Mouse (Mus musculus) midbrain, postnatal 0 days (tissue): Measurements from ENCODE around the gene Snx33. TPM values are rescaled to one million over a fixed set of nuclear protein-coding genes. Genes with fewer than 3 reads are reported as not detected.
"Not testable (repeated sequence)": the region's sequence is repeated elsewhere in the genome, so short reads cannot be mapped to it uniquely, and the experiment has no call there.

ENCODE experiments used
- ATAC-seq: fragments of 200-750 bp; cut with Nextera tagmentation; 2 replicates; pipeline ENCODE4 v1.8.0; 2017; ENCODE audit warnings: moderate number of reproducible peaks, mild to moderate bottlenecking, moderate TSS enrichment, moderate library complexity; ENCODE audit not compliant: low FRiP score
- DNase-seq: peaks from one replicate; pipeline ENCODE4 v3.0.0-alpha.2; 2015; ENCODE audit warnings: low spot score
- H3K27ac ChIP-seq: fragments of 300-500 bp; sonication (generic); 2 replicates; pipeline ENCODE4 v1.5.1; 2014; ENCODE audit warnings: low read depth, mild to moderate bottlenecking, low read length, mixed read lengths
- H3K27me3 ChIP-seq: fragments of 300-500 bp; sonication (generic); 2 replicates; pipeline ENCODE4 v1.6.1; 2014; ENCODE audit warnings: low read length, control low read depth, mixed read lengths; ENCODE audit not compliant: insufficient read depth
- H3K36me3 ChIP-seq: fragments of 300-500 bp; sonication (generic); 2 replicates; pipeline ENCODE4 v1.6.1; 2014; ENCODE audit warnings: low read length, control low read depth, mixed read lengths; ENCODE audit not compliant: insufficient read depth
- H3K4me1 ChIP-seq: fragments of 300-500 bp; sonication (generic); 2 replicates; pipeline ENCODE4 v1.6.1; 2014; ENCODE audit warnings: mild to moderate bottlenecking, control low read depth, antibody characterized with exemption, low read length, mixed read lengths; ENCODE audit not compliant: insufficient read depth
- H3K4me2 ChIP-seq: fragments of 300-500 bp; sonication (generic); 2 replicates; pipeline ENCODE4 v1.6.1; 2014; ENCODE audit warnings: low read depth, mild to moderate bottlenecking, low read length, mixed read lengths; ENCODE audit not compliant: poor library complexity, severe bottlenecking
- H3K4me3 ChIP-seq: fragments of 300-500 bp; sonication (generic); 2 replicates; pipeline ENCODE4 v1.5.1; 2014; ENCODE audit warnings: low read depth, mild to moderate bottlenecking, low read length, moderate library complexity
- H3K9ac ChIP-seq: fragments of 300-500 bp; sonication (generic); replicated peaks from 2 replicates; pipeline ENCODE4 v1.6.1; 2014; ENCODE audit warnings: mild to moderate bottlenecking, low read length, moderate library complexity, mixed read lengths; ENCODE audit not compliant: poor library complexity, severe bottlenecking
- H3K9me3 ChIP-seq: fragments of 300-500 bp; sonication (generic); 2 replicates; pipeline ENCODE4 v1.6.1; 2016; ENCODE audit warnings: low read length, control low read depth
- CTCF ChIP-seq: IDR thresholded peaks from 2 replicates; pipeline ENCODE4 v1.5.1; 2016; ENCODE audit warnings: antibody characterized with exemption, mild to moderate bottlenecking
- WGBS: fragments of 180-500 bp; shearing (Covaris S2); extraction: QIAGEN DNeasy Blood & Tissue Kit; methylation state at CpG from one replicate; pipeline ENCODE4 v1.1.7; 2014; 5-methylcytosine and 5-hydroxymethylcytosine counted together
- polyA plus RNA-seq: library from polyadenylated mRNA; unstranded; fragments of >200 nt; fragmentation: Nextera tagmentation; extraction: Ambion mirVana; gene quantifications from 2 replicates; pipeline ENCODE4 v1.2.1, GENCODE M21; 2015
- total RNA-seq: library from RNA; depleted of rRNA; stranded (reverse); fragments of >200 nt; gene quantifications from 2 replicates; pipeline ENCODE4 v1.2.3, GENCODE M21; 2014

Gene Snx33
- total and polyA plus RNA-seq, 2 experiments from 2014 or later = 1.6 to 7.3 TPM

GRCm38 (mm10) chr9:56947481-56947880 lies 19.3 kb upstream of the Snx33 start:
- peak; percentile 82 for TF ChIP-seq CTCF
- H3K4me2 ChIP-seq, H3K27me3 ChIP-seq, H3K36me3 ChIP-seq, H3K4me1 ChIP-seq, H3K9ac ChIP-seq, ATAC-seq, H3K9me3 ChIP-seq, H3K4me3 ChIP-seq, H3K27ac ChIP-seq: not testable (repeated sequence)
- peak; percentile 62 for DNase-seq
- whole genome bisulfite sequencing = 23% methylated on average over 3 of the region's 3 CpGs

DNA sequence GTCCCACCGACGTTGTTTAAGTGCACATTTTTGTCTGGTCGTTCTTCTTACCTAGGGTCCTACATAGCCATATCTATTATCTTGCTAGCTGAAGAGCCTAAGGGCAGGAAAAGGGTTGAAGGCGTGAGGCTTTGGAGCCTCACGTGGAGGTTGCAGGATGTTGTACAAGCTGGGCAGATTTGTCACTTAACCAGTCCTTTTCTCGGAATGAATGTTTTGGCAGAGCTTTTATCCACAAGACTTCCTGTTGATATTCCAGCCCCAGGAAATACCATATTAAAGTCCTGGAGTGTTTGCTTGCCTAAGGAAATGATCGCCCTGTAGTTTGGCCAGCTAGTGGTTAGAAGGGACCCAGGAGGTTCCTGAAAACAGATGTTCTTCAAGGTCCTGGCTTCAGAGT lies 10.2 kb upstream of the Snx33 start:
- Histone ChIP-seq H3K27ac (no peak overlapping the region), H3K9me3 (no peaks in the 10 kb centered on the region), H3K36me3 (no peaks in the 10 kb centered on the region), H3K9ac (peak overlapping the region; percentile 69), H3K4me1 (0 out of 2 replicates have a peak, but pooled peaks cover 3% of the 10 kb centered on the region), H3K27me3 (no peaks in the 10 kb centered on the region), H3K4me3 (peak overlapping the region; percentile 60), H3K4me2 (peak overlapping the region; percentile 83)
- 0 out of 2 replicates have a peak, but pooled peaks have one; percentile 13 for TF ChIP-seq CTCF
- DNase-seq = peak; percentile 10
- 7% methylated on average over 7 of the region's 7 CpGs for WGBS
- ATAC-seq = no peak

GRCm38 (mm10) chr9:56937223-56938160 lies 9.3 kb upstream of the Snx33 start, which contains the start of gene Imp3:
TSS of gene Imp3 (plus strand) at chr9:56937475.
- DNase-seq (peak; percentile 99), ATAC-seq (peak; percentile 94)
- TF ChIP-seq CTCF = peak; percentile 56
- under 1% methylated on average over 70 of the region's 73 CpGs for WGBS
- Histone ChIP-seq H3K9me3 (no peaks in the 10 kb centered on the region), H3K4me3 (peak within 1 kb of the TSS; percentile 60), H3K9ac (peak within 1 kb of the TSS; percentile 69), H3K36me3 (no peaks in the 10 kb centered on the region), H3K27ac (peak within 1 kb of the TSS; percentile 69), H3K4me2 (peak within 1 kb of the TSS; percentile 83), H3K27me3 (no peaks in the 10 kb centered on the region), H3K4me1 (0 out of 2 replicates have a peak, but pooled peaks cover 3% of the 10 kb centered on the region)

DNA sequence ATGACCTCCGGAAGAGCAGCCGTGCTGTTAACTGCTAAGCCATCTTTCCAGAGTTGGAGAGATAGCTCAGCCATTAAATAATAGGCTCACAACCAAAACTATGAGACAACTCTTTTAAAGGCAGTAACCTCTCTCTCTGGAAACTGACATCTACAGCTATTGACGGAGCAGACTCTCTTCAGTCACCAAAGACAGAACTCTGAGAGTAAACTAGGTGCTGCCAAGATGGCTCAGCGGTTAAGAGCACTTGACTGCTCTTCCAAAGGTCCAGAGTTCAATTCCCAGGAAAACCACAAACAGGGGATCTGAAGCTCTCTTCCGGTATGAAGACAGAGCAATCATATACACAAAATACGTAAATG lies 8.7 kb upstream of the Snx33 start:
- no peaks in the 10 kb centered on the region for H3K9me3 ChIP-seq
- DNase-seq = no peak
- no peaks in the 10 kb centered on the region for H3K36me3 ChIP-seq
- H3K4me2 ChIP-seq = peak overlapping the region; percentile 83
- no peak for ATAC-seq
- no peak overlapping the region for H3K27ac ChIP-seq
- no peak overlapping the region for H3K9ac ChIP-seq
- TF ChIP-seq CTCF = no peak
- 19% methylated on average over 6 of the region's 6 CpGs for WGBS
- H3K4me3 ChIP-seq = peak overlapping the region; percentile 60
- H3K27me3 ChIP-seq = no peaks in the 10 kb centered on the region
- 0 out of 2 replicates have a peak, but pooled peaks cover 3% of the 10 kb centered on the region for H3K4me1 ChIP-seq

- ATAC-seq (no peak), DNase-seq (no peak)
- Histone ChIP-seq H3K27ac (no peak overlapping the region), H3K9me3 (no peaks in the 10 kb centered on the region), H3K9ac (no peak overlapping the region), H3K4me3 (no peak overlapping the region), H3K27me3 (peaks cover 16% of the 10 kb centered on the region; the same call in 1 of the 2 replicates), H3K4me1 (0 out of 2 replicates have a peak, but pooled peaks cover 3% of the 10 kb centered on the region), H3K4me2 (no peak overlapping the region), H3K36me3 (no peaks in the 10 kb centered on the region)
- 84% methylated on average over 1 of the region's 1 CpGs for WGBS
- no peak for TF ChIP-seq CTCF
Observed at GRCm38 (mm10) chr9:56930556-56930955, 2.4 kb upstream of the Snx33 start.

DNA sequence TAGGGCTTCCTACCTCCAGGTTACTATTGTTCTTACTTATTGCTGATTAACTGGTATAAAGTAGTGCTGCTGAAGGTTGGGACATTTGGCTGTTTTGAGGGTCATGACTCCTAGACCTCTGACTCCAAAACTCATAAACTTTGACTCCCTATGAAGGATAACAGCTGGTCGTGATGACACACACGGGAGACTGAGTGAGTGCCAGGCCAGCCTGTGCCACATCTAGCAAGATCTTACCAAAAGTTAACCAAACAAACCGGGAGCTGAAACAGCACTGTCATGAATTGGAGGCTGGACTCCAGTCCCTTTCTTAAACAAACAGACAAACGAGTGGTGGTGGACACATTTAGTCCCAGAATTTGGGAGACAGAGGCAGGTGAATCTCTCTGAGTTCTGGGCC lies 1.3 kb upstream of the Snx33 start:
- no peak for DNase-seq
- H3K27ac ChIP-seq = no peak overlapping the region
- no peaks in the 10 kb centered on the region for H3K36me3 ChIP-seq
- H3K4me2 ChIP-seq = no peak overlapping the region
- no peak overlapping the region for H3K4me3 ChIP-seq
- no peaks in the 10 kb centered on the region for H3K9me3 ChIP-seq
- 0 out of 2 replicates have a peak, but pooled peaks cover 3% of the 10 kb centered on the region for H3K4me1 ChIP-seq
- 78% methylated on average over 4 of the region's 4 CpGs for WGBS
- H3K27me3 ChIP-seq = peaks cover 16% of the 10 kb centered on the region; the same call in 1 of the 2 replicates
- no peak for TF ChIP-seq CTCF
- no peak overlapping the region for H3K9ac ChIP-seq
- ATAC-seq = no peak
